Mouse (Mus musculus) 3T3-L1 (cell line): ENCODE measurements around the gene Pias4.
A peak's percentile ranks its signal among the peaks of the same experiment; 100 is the strongest.
"Not testable (repeated sequence)": the region's sequence is repeated elsewhere in the genome, so short reads cannot be mapped to it uniquely, and the experiment has no call there.

Experiments used
- DNase-seq: peaks from one replicate; pipeline ENCODE4 v3.0.0-alpha.2; 2015; ENCODE audit warnings: low read depth, low spot score

Pias4 gene

DNA sequence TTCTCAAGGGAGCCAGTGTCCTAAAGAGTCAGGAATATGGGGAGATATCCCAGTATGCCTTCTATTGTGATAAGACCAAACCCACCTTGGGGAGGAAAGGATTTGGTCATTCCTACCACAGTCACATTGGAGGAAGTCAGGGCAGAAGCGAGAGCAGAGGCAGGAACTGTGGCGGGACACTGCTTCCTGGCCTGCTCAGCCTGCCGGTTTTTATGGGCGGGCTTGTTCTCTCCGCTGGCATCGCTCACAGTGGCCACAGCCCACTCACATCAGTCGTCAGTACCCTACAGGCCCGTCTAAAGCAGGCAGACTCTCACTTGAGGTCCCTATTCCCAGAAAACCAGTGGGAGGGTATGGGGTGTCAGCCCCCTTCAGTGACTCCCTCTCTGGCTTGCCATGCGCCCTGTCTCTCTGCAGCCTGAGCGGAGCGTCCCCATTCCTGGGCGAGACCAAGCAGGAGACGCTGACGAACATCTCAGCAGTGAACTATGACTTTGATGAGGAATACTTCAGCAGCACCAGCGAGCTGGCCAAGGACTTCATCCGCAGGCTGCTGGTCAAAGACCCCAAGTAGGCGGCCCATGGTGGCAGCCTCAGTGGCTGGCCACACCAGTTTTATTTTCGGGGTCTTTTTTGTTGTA is 23.7 kb upstream of the Pias4 start:
- no peak for DNase-seq

GRCm38 (mm10) chr10:81190912-81191321 is 23.2 kb upstream of the Pias4 start:
- no peak for DNase-seq

- DNase-seq: no peak
Measured at GRCm38 (mm10) chr10:81190236-81190911, 22.7 kb upstream of the Pias4 start.

- DNase-seq: no peak
Measured at GRCm38 (mm10) chr10:81189821-81190220, 22.1 kb upstream of the Pias4 start.

GRCm38 (mm10) chr10:81187161-81187560 is 19.4 kb upstream of the Pias4 start:
- no peak for DNase-seq

GRCm38 (mm10) chr10:81184765-81185164 is 17.0 kb upstream of the Pias4 start:
- DNase-seq: peak; percentile 65

DNA sequence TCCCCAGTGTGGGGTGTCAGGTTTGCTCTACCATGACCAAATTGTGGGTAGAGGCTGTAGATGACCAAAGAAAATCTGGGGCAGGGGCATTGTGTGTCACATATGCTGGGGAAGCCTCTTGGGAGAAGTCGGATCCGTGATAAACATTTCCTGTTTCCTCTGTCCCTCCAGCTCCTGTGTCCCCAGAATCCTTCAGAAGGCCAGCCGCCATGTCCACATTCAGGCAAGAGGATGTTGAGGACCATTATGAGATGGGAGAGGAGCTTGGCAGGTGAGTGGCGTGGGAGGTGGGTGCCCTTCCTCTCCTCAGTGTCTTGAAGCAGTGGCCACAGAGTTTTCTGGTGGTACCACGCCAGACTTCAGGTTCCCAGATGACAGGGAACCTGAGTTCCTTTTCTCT is 16.1 kb upstream of the Pias4 start, which contains the start of gene 4930442H23Rik:
TSS of gene 4930442H23Rik (minus strand) at position 45 of the 400 bp plus-strand sequence.
- DNase-seq: no peak

DNA sequence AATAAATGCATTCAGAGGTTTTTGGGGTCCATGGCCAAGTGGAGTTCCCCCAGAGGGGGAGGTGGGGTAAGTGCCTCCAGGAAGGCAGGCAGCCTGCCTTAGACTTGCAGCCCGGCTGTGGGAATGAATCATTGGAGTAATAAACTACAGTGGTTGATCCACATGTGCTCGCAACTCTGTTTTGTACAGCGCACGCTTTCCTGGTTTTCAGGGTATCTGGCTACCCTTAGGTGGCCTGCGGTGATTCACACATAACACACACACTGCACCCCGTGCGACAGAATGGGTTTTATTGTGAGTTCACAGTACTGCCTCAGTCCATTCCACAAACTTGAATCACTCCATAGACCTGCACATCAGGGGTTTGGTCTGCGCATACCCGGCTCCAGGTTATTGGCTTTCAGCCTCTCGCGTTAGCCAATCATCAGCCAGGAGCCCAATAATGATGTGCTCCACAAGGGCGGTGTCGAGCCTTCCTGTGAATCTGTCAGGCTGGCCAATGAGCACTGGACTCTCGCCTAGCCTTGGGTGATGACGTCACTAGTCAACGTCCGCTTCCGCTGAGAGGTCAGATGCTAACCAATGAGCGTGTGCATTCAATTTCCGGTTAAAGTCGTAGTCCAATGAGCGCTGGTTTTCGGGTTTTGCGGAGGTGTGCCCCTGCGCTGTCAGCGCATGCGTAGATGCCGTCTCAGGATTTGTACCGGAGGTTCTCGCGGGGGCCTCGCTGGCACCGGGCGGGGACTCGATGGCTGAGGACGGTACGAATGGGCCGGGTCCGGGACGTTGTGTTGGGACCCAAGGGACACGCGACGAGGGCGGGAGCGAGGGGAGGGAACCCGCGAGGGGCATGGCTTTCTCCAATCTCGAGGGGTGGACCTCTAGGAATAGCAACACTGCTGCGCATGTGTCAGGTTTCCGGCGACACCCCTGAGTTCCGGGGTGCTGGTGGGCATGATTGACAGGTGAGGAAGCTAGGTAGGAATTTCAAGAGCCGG is 14.9 kb upstream of the Pias4 start, which contains the start of gene Dapk3:
TSS of gene Dapk3 (plus strand) at position 670 of the 998 bp plus-strand sequence.
- DNase-seq: peak; percentile 100

GRCm38 (mm10) chr10:81181860-81182259 is 14.1 kb upstream of the Pias4 start:
- DNase-seq: not testable (repeated sequence)

DNA sequence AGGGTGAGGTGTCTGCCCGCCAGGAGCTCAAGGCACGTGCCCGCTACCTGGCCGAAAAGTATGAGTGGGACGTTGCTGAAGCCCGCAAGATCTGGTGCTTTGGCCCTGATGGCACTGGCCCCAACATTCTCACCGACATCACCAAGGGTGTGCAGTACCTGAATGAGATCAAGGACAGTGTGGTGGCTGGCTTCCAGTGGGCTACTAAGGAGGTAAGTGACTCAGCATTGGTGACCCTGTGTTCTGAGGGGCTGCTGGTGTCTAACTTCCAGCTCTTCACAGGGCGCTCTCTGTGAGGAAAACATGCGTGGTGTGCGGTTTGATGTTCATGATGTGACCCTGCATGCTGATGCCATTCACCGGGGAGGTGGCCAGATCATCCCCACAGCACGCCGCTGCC is 13.2 kb upstream of the Pias4 start:
- DNase-seq: no peak

GRCm38 (mm10) chr10:81179451-81180342 is 12.0 kb upstream of the Pias4 start:
- DNase-seq: no peak

DNA sequence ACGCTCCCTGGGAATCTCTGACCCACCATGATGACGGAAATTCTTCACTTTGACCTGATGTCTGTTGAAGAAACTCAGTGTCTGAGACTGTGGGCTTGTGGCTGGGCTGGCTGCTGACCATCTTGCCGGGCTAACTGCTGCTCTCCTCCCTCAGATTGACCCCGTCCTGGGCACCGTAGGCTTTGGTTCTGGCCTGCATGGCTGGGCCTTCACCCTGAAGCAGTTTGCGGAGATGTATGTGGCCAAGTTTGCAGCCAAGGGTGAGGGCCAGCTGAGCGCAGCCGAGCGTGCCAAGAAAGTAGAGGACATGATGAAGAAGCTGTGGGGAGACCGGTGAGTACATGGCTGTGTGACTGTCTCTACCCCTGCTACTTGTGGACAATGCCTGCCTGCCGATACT is 11.2 kb upstream of the Pias4 start:
- no peak for DNase-seq

DNA sequence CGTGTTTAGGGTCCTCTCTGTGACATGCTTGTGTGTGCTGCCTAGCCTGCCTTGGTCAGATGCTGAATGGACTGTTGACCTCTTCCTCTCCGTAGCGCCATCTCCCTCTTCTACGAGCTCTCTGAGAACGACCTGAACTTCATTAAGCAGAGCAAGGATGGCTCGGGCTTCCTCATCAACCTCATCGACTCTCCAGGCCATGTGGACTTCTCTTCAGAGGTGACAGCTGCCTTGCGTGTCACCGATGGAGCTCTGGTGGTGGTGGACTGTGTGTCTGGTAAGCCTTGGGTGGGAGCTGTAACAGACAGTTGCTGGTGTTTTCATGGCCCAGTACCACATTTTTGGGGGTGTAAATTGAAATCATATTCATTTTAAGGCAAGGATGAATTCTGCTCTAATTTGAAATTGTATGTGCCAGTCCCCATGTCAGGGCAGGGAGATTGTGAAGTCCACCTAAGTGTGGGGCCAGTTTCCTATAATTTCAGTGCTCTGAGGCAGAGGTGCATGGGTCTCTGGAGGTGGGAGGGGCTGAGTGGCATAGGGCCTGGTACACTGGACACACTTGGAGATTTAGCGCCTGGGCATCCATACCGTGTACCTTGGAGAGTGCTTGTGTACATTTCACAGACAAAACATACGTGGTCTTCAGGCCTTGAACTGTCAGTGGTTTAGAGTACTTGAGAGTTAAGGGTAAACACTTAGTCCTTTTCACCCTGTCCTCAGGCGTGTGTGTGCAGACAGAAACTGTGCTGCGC is 10.4 kb upstream of the Pias4 start:
- DNase-seq: no peak

- DNase-seq: peak; percentile 51
Measured at GRCm38 (mm10) chr10:81177491-81177925, 9.8 kb upstream of the Pias4 start.

- DNase-seq: peak; percentile 97
Measured at GRCm38 (mm10) chr10:81176466-81177271, 8.9 kb upstream of the Pias4 start, which contains the start of gene Eef2. Gene Eef2, plus strand, starts transcription at chr10:81176631.

DNA sequence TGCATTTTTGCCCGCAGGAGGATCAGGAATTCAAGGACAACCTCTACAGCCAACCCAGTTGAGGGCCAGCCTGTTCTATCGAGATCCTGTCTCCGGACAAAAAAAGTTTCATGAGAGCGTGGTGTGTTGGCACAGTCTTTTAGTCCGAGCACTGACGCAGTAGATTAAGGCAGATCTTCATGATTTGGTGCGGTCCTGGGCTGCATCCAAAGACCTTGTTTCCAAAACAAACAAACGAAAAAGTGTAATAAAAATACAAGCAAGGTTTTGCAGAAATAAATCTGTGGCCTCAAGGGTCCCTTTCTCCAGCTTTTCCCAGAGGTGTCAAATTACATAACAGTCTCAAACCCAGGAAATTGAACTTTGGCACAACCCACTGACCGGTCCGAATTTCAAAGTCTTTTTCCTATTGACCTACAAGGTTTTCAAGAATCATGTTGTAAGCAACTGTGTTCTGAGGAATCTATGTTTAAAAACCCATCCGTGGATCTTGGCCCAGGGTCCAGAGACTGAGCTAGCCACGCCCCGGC is 8.3 kb upstream of the Pias4 start:
- DNase-seq: peak; percentile 83

DNA sequence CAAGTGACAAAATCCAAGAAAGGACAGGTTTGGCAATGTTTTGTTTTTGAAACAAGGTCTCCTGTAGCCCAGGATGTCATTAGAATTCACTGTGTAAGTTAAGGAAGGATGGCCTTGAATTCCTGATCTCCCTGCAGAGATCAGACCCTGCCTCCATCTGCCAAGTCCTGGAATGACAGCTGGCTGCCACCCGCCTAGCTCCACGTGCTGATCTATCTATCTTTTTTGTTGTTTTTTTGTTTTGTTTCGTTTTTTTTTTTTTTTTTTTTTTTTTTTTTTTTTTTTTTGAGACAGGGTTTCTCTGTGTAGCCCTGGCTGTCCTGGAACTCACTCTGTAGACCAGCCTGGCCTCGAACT is 7.6 kb upstream of the Pias4 start:
- DNase-seq: not testable (repeated sequence)

DNA sequence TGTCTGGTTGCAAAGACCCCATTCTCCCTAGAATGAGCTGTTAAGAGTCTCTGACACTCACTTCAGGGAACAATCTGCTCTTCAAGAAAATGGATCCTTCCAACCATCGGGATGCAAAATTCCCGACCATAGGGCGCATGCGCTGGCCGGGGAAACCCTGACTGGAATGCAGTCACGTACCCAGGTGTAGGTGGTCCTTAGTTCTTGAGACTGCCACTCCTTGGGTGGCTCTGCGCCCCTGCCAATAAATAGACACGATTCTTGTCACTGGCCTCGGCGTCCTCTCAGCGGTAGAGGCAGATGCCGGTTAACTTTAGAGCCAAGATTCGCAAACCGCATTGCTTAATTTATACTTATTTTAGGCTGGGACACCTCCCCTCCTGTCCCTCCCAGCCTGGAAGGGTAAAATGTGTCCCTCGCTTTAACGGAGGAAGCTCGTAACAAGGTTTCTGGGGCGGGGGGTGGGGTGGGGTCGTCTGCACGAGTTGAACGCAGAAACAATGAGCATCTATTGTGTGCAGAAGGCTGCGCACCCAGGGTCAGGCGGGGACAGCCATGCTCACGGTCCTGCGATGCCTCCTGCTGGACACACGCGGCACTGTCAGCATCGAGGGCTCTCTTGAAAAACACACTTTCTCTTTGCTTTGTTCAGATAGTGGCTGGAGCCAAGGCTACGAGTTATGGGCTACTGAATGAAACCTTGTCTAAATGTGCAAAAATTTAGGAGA is 7.1 kb upstream of the Pias4 start:
- peak; percentile 92 for DNase-seq
